Mouse (Mus musculus) kidney, adult 2 months (tissue): ENCODE data around the gene Gm960.

Experiments
- CTCF ChIP-seq: fragments of 200-500 bp; conservative IDR thresholded peaks from 2 replicates; pipeline ENCODE4 v1.5.1; 2011; ENCODE audit warnings: low read depth, mild to moderate bottlenecking, control low read depth, low read length, moderate library complexity, mixed read lengths; ENCODE audit not compliant: insufficient read depth, insufficient read length
- POLR2A ChIP-seq: fragments of 200-500 bp; IDR thresholded peaks from one replicate; pipeline ENCODE4 v1.6.1; 2011; ENCODE audit warnings: low read depth, low read length, control low read depth

GRCm38 (mm10) chr19:4590025-4590424 lies 108.4 kb downstream of the Gm960 start:
- TF ChIP-seq CTCF (no peak), POLR2A (no peak)
